In genomic region chr5:64287287-64287686, GRCm38 (mm10) we compare ENCODE assay signal across 24 mouse cellular contexts.
DNase-seq lines count a peak whose midpoint lies in the region; ATAC-seq and TF ChIP-seq lines count a peak whose summit lies in the region.
"Had no signal": no experiment of that assay in that cellular context is flagged by ENCODE, and none has a peak within 500 bp of the region (broad histone marks: within the 10 kb centered on the region; RNA-seq: fewer than 3 reads in every experiment).

No protein-coding gene starts in this region.

- peaks cover 37% of the 10 kb centered on the region; the same call in 1 of the 2 replicates for H3K36me3 ChIP-seq in kidney, embryonic 14.5 days (ENCODE audit: control insufficient read depth, insufficient read depth, low read length)
- H3K36me3 ChIP-seq in midbrain, embryonic 10.5 days, result peaks cover 41% of the 10 kb centered on the region
- no peaks in the 10 kb centered on the region for H3K36me3 ChIP-seq in midbrain, postnatal 0 days (ENCODE audit: insufficient read depth, low read length)
- H3K36me3 ChIP-seq in forebrain, embryonic 13.5 days (ENCODE audit: poor library complexity, severe bottlenecking), result peaks cover 27% of the 10 kb centered on the region

- H3K4me2 ChIP-seq in kidney, embryonic 14.5 days (replicated peaks; ENCODE audit: low read depth, low read length), result no peak overlapping the region
- no peak overlapping the region for H3K4me2 ChIP-seq in midbrain, postnatal 0 days (ENCODE audit: low read depth, low read length, poor library complexity, severe bottlenecking)
- H3K4me2 ChIP-seq in forebrain, embryonic 13.5 days, result no peak overlapping the region
- H3K4me2 ChIP-seq: forebrain, embryonic 12.5 days; liver, embryonic 15.5 days; lung, embryonic 15.5 days had no signal

- no peaks in the 10 kb centered on the region for H3K9me3 ChIP-seq in kidney, embryonic 14.5 days (ENCODE audit: control insufficient read depth, low read length)
- H3K9me3 ChIP-seq in midbrain, embryonic 10.5 days (replicated peaks), result no peaks in the 10 kb centered on the region
- H3K9me3 ChIP-seq in midbrain, postnatal 0 days (ENCODE audit: low read length), result no peaks in the 10 kb centered on the region
- H3K9me3 ChIP-seq in forebrain, embryonic 13.5 days (replicated peaks), result no peaks in the 10 kb centered on the region
- H3K9me3 ChIP-seq: forebrain, embryonic 12.5 days; heart, embryonic 10.5 days; liver, embryonic 15.5 days; lung, embryonic 15.5 days had no signal

- no peak for TF ChIP-seq CTCF in midbrain, postnatal 0 days (IDR thresholded peaks at IDR 0.05)
- TF ChIP-seq CTCF in olfactory bulb, adult 2 months (IDR thresholded peaks at IDR 0.05; ENCODE audit: insufficient read depth, low read depth, low read length), result no peak

- WGBS in kidney, embryonic 14.5 days, result 31% methylated on average over 8 of the region's 8 CpGs
- 94% methylated on average over 8 of the region's 8 CpGs for WGBS in midbrain, embryonic 10.5 days
- 85% methylated on average over 8 of the region's 8 CpGs for WGBS in midbrain, postnatal 0 days
- WGBS in olfactory bulb, adult 2 months, result 77% methylated on average over 8 of the region's 8 CpGs
- WGBS in forebrain, embryonic 13.5 days, result 90% methylated on average over 8 of the region's 8 CpGs

- no peaks in the 10 kb centered on the region for H3K27me3 ChIP-seq in kidney, embryonic 14.5 days (ENCODE audit: control insufficient read depth, insufficient read depth, low read length)
- no peaks in the 10 kb centered on the region for H3K27me3 ChIP-seq in midbrain, embryonic 10.5 days (ENCODE audit: low read depth, poor library complexity, severe bottlenecking)
- H3K27me3 ChIP-seq in midbrain, postnatal 0 days (ENCODE audit: insufficient read depth, low read length), result no peaks in the 10 kb centered on the region
- H3K27me3 ChIP-seq in forebrain, embryonic 13.5 days, result no peaks in the 10 kb centered on the region
- H3K27me3 ChIP-seq: forebrain, embryonic 12.5 days; liver, embryonic 15.5 days; lung, embryonic 15.5 days had no signal

- no peak for DNase-seq in kidney, postnatal 25 days
- DNase-seq in midbrain, embryonic 10.5 days (ENCODE audit: low spot score), result peak; percentile 9
- no peak for DNase-seq in midbrain, postnatal 0 days (ENCODE audit: low spot score)
- DNase-seq in urinary bladder, postnatal 25 days (ENCODE audit: low spot score), result no peak
- DNase-seq: adrenal gland, postnatal 10 days; cerebellum, adult 18-20 months; cerebellum, postnatal 14 days; kidney, postnatal 10 days; layer of hippocampus, adult 9-11 months; liver; right cerebral cortex, postnatal 14 days; spleen, adult 18-20 months; thymus, postnatal 14 days had no signal

- no peak overlapping the region for H3K4me3 ChIP-seq in kidney, embryonic 14.5 days (ENCODE audit: low read length)
- no peak overlapping the region for H3K4me3 ChIP-seq in midbrain, embryonic 10.5 days
- H3K4me3 ChIP-seq in midbrain, postnatal 0 days (ENCODE audit: low read depth, low read length), result no peak overlapping the region
- no peak overlapping the region for H3K4me3 ChIP-seq in olfactory bulb, adult 2 months (ENCODE audit: insufficient read depth, low read depth, low read length)
- no peak overlapping the region for H3K4me3 ChIP-seq in forebrain, embryonic 13.5 days
- H3K4me3 ChIP-seq: forebrain, embryonic 12.5 days; heart, embryonic 10.5 days; liver, embryonic 15.5 days; lung, embryonic 15.5 days had no signal

- peak; percentile 81 for ATAC-seq in kidney, embryonic 14.5 days (ENCODE audit: low FRiP score, low TSS enrichment)
- ATAC-seq in midbrain, postnatal 0 days (ENCODE audit: low FRiP score), result no peak
- no peak for ATAC-seq in forebrain, embryonic 13.5 days
- ATAC-seq: activated CD4-positive, CD25-positive, alpha-beta regulatory T cell, adult 4 months; hindbrain, embryonic 16.5 days; midbrain, embryonic 16.5 days had no signal

- H3K4me1 ChIP-seq in kidney, embryonic 14.5 days (ENCODE audit: control insufficient read depth, insufficient read depth, low read length), result peaks cover 8% of the 10 kb centered on the region; the same call in 1 of the 2 replicates
- 0 out of 2 replicates have a peak, but pooled peaks cover 3% of the 10 kb centered on the region for H3K4me1 ChIP-seq in midbrain, embryonic 10.5 days
- H3K4me1 ChIP-seq in midbrain, postnatal 0 days (ENCODE audit: insufficient read depth, low read length), result no peaks in the 10 kb centered on the region
- H3K4me1 ChIP-seq in olfactory bulb, adult 2 months (ENCODE audit: control insufficient read depth, insufficient read depth, low read length), result peaks cover 16% of the 10 kb centered on the region
- no peaks in the 10 kb centered on the region for H3K4me1 ChIP-seq in forebrain, embryonic 13.5 days
- H3K4me1 ChIP-seq: forebrain, embryonic 12.5 days had no signal

- TF ChIP-seq POLR2A in olfactory bulb, adult 2 months (IDR thresholded peaks at IDR 0.05; ENCODE audit: insufficient read depth, low read depth, low read length), result no peak

- peak overlapping the region; percentile 59 for H3K27ac ChIP-seq in kidney, embryonic 14.5 days (ENCODE audit: low read depth, low read length)
- H3K27ac ChIP-seq in midbrain, embryonic 10.5 days (replicated peaks), result no peak overlapping the region
- no peak overlapping the region for H3K27ac ChIP-seq in midbrain, postnatal 0 days (ENCODE audit: low read depth, low read length)
- H3K27ac ChIP-seq in olfactory bulb, adult 2 months (ENCODE audit: insufficient read depth, low read depth, low read length), result peak overlapping the region; percentile 27; the same call in 1 of the 2 replicates
- no peak overlapping the region for H3K27ac ChIP-seq in forebrain, embryonic 13.5 days
- H3K27ac ChIP-seq: forebrain, embryonic 12.5 days; heart, embryonic 10.5 days; liver, embryonic 15.5 days; macrophage had no signal

- no peak overlapping the region for H3K9ac ChIP-seq in kidney, embryonic 14.5 days (ENCODE audit: low read depth, low read length)
- H3K9ac ChIP-seq in midbrain, postnatal 0 days (replicated peaks; ENCODE audit: low read length, poor library complexity, severe bottlenecking), result no peak overlapping the region
- H3K9ac ChIP-seq in forebrain, embryonic 13.5 days, result no peak overlapping the region
- H3K9ac ChIP-seq: forebrain, embryonic 12.5 days; liver, embryonic 15.5 days; lung, embryonic 15.5 days had no signal

Comparison
In these comparisons a context has a peak if more than half of its experiments do, and no peak if none do; other contexts are left out.
1. H3K27ac ChIP-seq: peak in kidney, embryonic 14.5 days (single experiment) and olfactory bulb, adult 2 months (single experiment); none in midbrain, embryonic 10.5 days (single experiment), midbrain, postnatal 0 days (single experiment) and forebrain, embryonic 13.5 days (single experiment).